Mouse (Mus musculus) thymus, postnatal 14 days (tissue): Measurements from ENCODE around the gene Kcnq4.

Experiments
- DNase-seq: peaks from one replicate; pipeline ENCODE4 v3.0.0; 2021

Gene Kcnq4

GRCm38 (mm10) chr4:120668551-120668950, 79.9 kb downstream of the Kcnq4 start:
- DNase-seq: no peak

- DNase-seq: no peak
Measured at GRCm38 (mm10) chr4:120667555-120667954, 80.9 kb downstream of the Kcnq4 start.

- DNase-seq: peak; percentile 71
Measured at GRCm38 (mm10) chr4:120667045-120667501, 81.3 kb downstream of the Kcnq4 start.

- peak; percentile 94 for DNase-seq
Measured at GRCm38 (mm10) chr4:120666358-120667024, 81.9 kb downstream of the Kcnq4 start, which contains the start of gene Cited4. Gene Cited4, plus strand, starts transcription at chr4:120666572.

GRCm38 (mm10) chr4:120665782-120666181, 82.6 kb downstream of the Kcnq4 start:
- DNase-seq: no peak

GRCm38 (mm10) chr4:120665144-120665700, 83.2 kb downstream of the Kcnq4 start:
- peak; percentile 21 for DNase-seq

GRCm38 (mm10) chr4:120664601-120665000, 83.8 kb downstream of the Kcnq4 start:
- no peak for DNase-seq

GRCm38 (mm10) chr4:120660485-120660884, 87.9 kb downstream of the Kcnq4 start:
- no peak for DNase-seq

- no peak for DNase-seq
Measured at GRCm38 (mm10) chr4:120655898-120656297, 92.5 kb downstream of the Kcnq4 start.

- DNase-seq: no peak
Measured at GRCm38 (mm10) chr4:120650208-120650592, 98.2 kb downstream of the Kcnq4 start.

- no peak for DNase-seq
Measured at GRCm38 (mm10) chr4:120649369-120650207, 98.8 kb downstream of the Kcnq4 start.
